Mouse (Mus musculus) liver, embryonic 14.5 days (tissue): ENCODE measurements around the gene Celf2.

Experiments
- CTCF ChIP-seq: IDR thresholded peaks from 2 replicates; pipeline ENCODE4 v1.5.1; 2016; ENCODE audit warnings: antibody characterized with exemption, low read depth, control low read depth
- EP300 ChIP-seq: IDR thresholded peaks from 2 replicates; pipeline ENCODE4 v1.6.1; 2016; ENCODE audit warnings: antibody characterized with exemption, low read depth

DNA sequence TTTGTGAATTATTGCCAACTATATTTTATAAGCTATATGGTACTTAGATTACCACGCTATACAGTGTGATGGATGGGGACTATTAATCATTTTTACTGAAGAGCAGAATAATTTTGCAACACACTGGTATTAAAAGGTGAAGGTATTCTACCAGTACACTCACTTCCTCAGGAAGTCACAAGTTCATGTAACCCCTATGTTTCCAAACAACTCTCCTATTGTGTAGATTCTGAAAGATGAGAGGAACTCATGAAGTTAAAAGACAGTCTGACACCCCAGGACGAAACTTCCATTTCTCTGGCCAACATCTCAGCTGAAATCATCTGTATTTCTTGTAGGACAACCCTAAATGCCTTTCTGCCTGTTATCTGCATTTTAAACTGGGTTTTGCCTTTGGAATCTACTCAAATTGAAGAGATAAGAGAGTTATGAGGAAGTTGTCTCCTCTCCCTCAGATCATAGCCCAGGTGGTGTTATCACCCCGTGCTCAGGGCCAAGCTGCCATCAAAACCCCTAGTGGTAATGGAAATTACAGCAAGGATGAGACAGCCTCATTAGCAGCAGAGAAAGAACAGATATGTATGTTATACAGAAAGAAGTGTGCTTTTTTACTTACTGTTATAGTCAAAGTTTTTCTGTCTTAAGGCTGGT is 722.7 kb downstream of the Celf2 start:
- TF ChIP-seq CTCF (no peak), EP300 (no peak)
